In genomic region chr1:132298801-132299464, GRCm38 (mm10) we compare ENCODE assay signal across 8 mouse cellular contexts. TPM values are rescaled to one million over a fixed set of nuclear protein-coding genes. Genes with fewer than 3 reads are reported as not detected.
DNase-seq lines count a peak whose midpoint lies in the region; ATAC-seq and TF ChIP-seq lines count a peak whose summit lies in the region.

No protein-coding gene starts in this region.

- no peaks in the 10 kb centered on the region for H3K36me3 ChIP-seq in heart, embryonic 11.5 days (ENCODE audit: control insufficient read depth, insufficient read depth, low read length)
- no peaks in the 10 kb centered on the region for H3K36me3 ChIP-seq in kidney, embryonic 15.5 days
- no peaks in the 10 kb centered on the region for H3K36me3 ChIP-seq in small intestine, adult 2 months (ENCODE audit: control insufficient read depth, insufficient read depth, low read length)

- H3K9me3 ChIP-seq in heart, embryonic 11.5 days (replicated peaks; ENCODE audit: control insufficient read depth, low read length): no peaks in the 10 kb centered on the region
- H3K9me3 ChIP-seq in kidney, embryonic 15.5 days (replicated peaks): no peaks in the 10 kb centered on the region

- peak overlapping the region; percentile 71 for H3K4me3 ChIP-seq in cerebellum, adult 2 months (replicated peaks; ENCODE audit: insufficient read depth, low read depth, low read length)
- peak overlapping the region; percentile 61 for H3K4me3 ChIP-seq in heart, embryonic 11.5 days (ENCODE audit: low read depth, low read length)
- peak overlapping the region; percentile 53 for H3K4me3 ChIP-seq in kidney, embryonic 15.5 days (replicated peaks)
- peak overlapping the region; percentile 62 for H3K4me3 ChIP-seq in small intestine, adult 2 months (ENCODE audit: low read depth, low read length)

- H3K9ac ChIP-seq in heart, embryonic 11.5 days (ENCODE audit: low read depth, low read length): peak overlapping the region; percentile 70
- peak overlapping the region; percentile 61 for H3K9ac ChIP-seq in kidney, embryonic 15.5 days

- 0 out of 2 replicates have a peak, but pooled peaks have one; percentile 17 for TF ChIP-seq POLR2A in cerebellum, adult 2 months (IDR thresholded peaks at IDR 0.05; ENCODE audit: borderline replicate concordance, insufficient read depth, low read length)
- no peak for TF ChIP-seq POLR2A in small intestine, adult 2 months (IDR thresholded peaks at IDR 0.05; ENCODE audit: low read depth, low read length)

- peaks cover 22% of the 10 kb centered on the region for H3K4me1 ChIP-seq in cerebellum, adult 2 months (ENCODE audit: control insufficient read depth, insufficient read depth, low read length)
- 0 out of 2 replicates have a peak, but pooled peaks cover 7% of the 10 kb centered on the region for H3K4me1 ChIP-seq in heart, embryonic 11.5 days (ENCODE audit: control insufficient read depth, insufficient read depth, low read length)
- peaks cover 21% of the 10 kb centered on the region for H3K4me1 ChIP-seq in kidney, embryonic 15.5 days
- H3K4me1 ChIP-seq in small intestine, adult 2 months (ENCODE audit: control insufficient read depth, insufficient read depth, insufficient read length, low read length): peaks cover 9% of the 10 kb centered on the region

- H3K4me2 ChIP-seq in heart, embryonic 11.5 days: peak overlapping the region; percentile 99
- peak overlapping the region; percentile 99 for H3K4me2 ChIP-seq in kidney, embryonic 15.5 days

- no peaks in the 10 kb centered on the region for H3K27me3 ChIP-seq in cerebellum, adult 2 months (ENCODE audit: control insufficient read depth, insufficient read depth, low read length)
- H3K27me3 ChIP-seq in heart, embryonic 11.5 days (ENCODE audit: control insufficient read depth, insufficient read depth, low read length): peaks cover 44% of the 10 kb centered on the region
- peaks cover 73% of the 10 kb centered on the region for H3K27me3 ChIP-seq in kidney, embryonic 15.5 days
- peaks cover 18% of the 10 kb centered on the region for H3K27me3 ChIP-seq in small intestine, adult 2 months (ENCODE audit: control insufficient read depth, insufficient read depth, low read length)

- ATAC-seq in heart, embryonic 11.5 days (replicated peaks; ENCODE audit: insufficient number of reproducible peaks, low FRiP score, low TSS enrichment): peak; percentile 49
- peak; percentile 73 for ATAC-seq in kidney, embryonic 15.5 days (replicated peaks; ENCODE audit: low FRiP score)
- no peak for ATAC-seq in monocyte, adult 5-6 weeks (replicated peaks; ENCODE audit: insufficient number of reproducible peaks, low FRiP score, low TSS enrichment, poor library complexity, severe bottlenecking)

- peak; percentile 25 to 44 for DNase-seq in spleen, adult 18-20 months
- DNase-seq in spleen, adult 12 weeks (ENCODE audit: low spot score): no peak
- DNase-seq in cerebellum, adult 2 months: peak in 1 of 2 experiments; percentile 66
- DNase-seq in lung, postnatal 14 days: peak; percentile 45

- peak overlapping the region; percentile 95 for H3K27ac ChIP-seq in cerebellum, adult 2 months (ENCODE audit: insufficient read depth, low read length)
- no peak overlapping the region for H3K27ac ChIP-seq in heart, embryonic 11.5 days (ENCODE audit: low read depth, low read length)
- peak overlapping the region; percentile 29; the same call in 1 of the 2 replicates for H3K27ac ChIP-seq in kidney, embryonic 15.5 days
- H3K27ac ChIP-seq in small intestine, adult 2 months (ENCODE audit: insufficient read depth, low read depth, low read length): no peak overlapping the region

- WGBS in cerebellum, adult 2 months: 1% methylated on average over 67 of the region's 71 CpGs
- WGBS in heart, embryonic 11.5 days (ENCODE audit: insufficient replicate concordance): 2% methylated on average over 67 of the region's 71 CpGs
- under 1% methylated on average over 56 of the region's 71 CpGs for WGBS in kidney, embryonic 15.5 days
- WGBS in small intestine, adult 2 months: 2% methylated on average over 70 of the region's 71 CpGs

- TF ChIP-seq CTCF in cerebellum, adult 2 months (IDR thresholded peaks at IDR 0.05; ENCODE audit: borderline replicate concordance, insufficient read depth, low read depth, low read length): no peak
- TF ChIP-seq CTCF in small intestine, adult 2 months (IDR thresholded peaks at IDR 0.05; ENCODE audit: extremely low read depth, insufficient read length, insufficient replicate concordance, low read depth, low read length): no peak

RNA-seq across cellular contexts. Expression of gene Klhdc8a, which starts 0.5 kb away (rescaled TPM):
- 25.1 and 29.6 TPM in 2 replicates for polyA plus RNA-seq in cerebellum, adult 2 months (2012; rRNA removed)
- 0.45 and 0.56 TPM in 2 replicates for polyA plus RNA-seq in heart, embryonic 11.5 days (2014; fragmentation: Nextera tagmentation; extraction: Ambion mirVana)
- polyA plus RNA-seq in kidney, embryonic 15.5 days (2015; fragmentation: Nextera tagmentation; extraction: Ambion mirVana): 1.2 and 1.6 TPM in 2 replicates
- 0.75 and 1.5 TPM in 2 replicates for polyA plus RNA-seq in small intestine, adult 2 months (2012; rRNA removed)
- total RNA-seq in monocyte, adult 5-6 weeks (2017): not detected in 3 replicates

RNA-seq across cellular contexts. Expression of gene Nuak2, which starts 17.0 kb away (rescaled TPM):
- 2.9 and 3.3 TPM in 2 replicates for polyA plus RNA-seq in cerebellum, adult 2 months (2012; rRNA removed)
- 2.6 and 3.6 TPM in 2 replicates for polyA plus RNA-seq in heart, embryonic 11.5 days (2014; fragmentation: Nextera tagmentation; extraction: Ambion mirVana)
- polyA plus RNA-seq in kidney, embryonic 15.5 days (2015; fragmentation: Nextera tagmentation; extraction: Ambion mirVana): 3.6 and 3.8 TPM in 2 replicates
- polyA plus RNA-seq in small intestine, adult 2 months (2012; rRNA removed): 24.3 and 99.9 TPM in 2 replicates
- 59.8 to 114 TPM (median 79.4 TPM) in 3 replicates for total RNA-seq in monocyte, adult 5-6 weeks (2017)

Comparison
In these comparisons a context has a peak if more than half of its experiments do, and no peak if none do; other contexts are left out.
1. H3K27ac ChIP-seq: peak in cerebellum, adult 2 months (single experiment) and kidney, embryonic 15.5 days (single experiment); none in heart, embryonic 11.5 days (single experiment) and small intestine, adult 2 months (single experiment).
2. RNA of gene Klhdc8a, which starts 0.5 kb away (polyA plus RNA-seq): 25.1 to 29.6 TPM in cerebellum, adult 2 months; 1.2 to 1.6 TPM in kidney, embryonic 15.5 days, 0.75 to 1.5 TPM in small intestine, adult 2 months and 0.45 to 0.56 TPM in heart, embryonic 11.5 days; every median in the first group is over 10 times any median in the second.
3. Peak in every context shown above with its lines, with median percentiles within 50 percentile points of each other: H3K4me3 ChIP-seq.